Mouse (Mus musculus): ENCODE measurements at regions not wholly inside any gene's neighbourhood (a gene's known extent, or its start where the extent isn't known, plus 50 kb on each side); places are given as distances from the start of the nearest gene placed in this dataset.

DNA sequence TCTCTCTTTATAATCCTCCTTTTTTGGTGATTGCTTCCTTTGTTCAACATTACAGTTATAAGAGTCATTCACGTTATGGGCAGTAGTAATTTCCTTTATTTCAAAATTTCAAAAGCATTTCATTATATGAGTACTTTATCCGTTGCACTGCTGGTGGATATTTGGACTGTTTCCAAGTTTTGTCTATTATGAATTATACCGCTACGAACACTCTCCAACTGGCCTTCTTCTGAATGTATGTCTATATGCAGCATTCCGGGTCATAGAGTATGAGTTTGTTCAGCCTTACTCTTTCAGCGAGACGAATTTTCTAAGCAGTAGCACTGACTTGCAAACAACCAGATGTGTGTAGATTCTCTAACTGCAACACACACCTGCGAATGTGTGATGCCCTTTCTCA lies 57.8 kb downstream of the Dusp6 start:
- no peak for TF ChIP-seq CTCF (IDR thresholded peaks at IDR 0.05)
- no peak for TF ChIP-seq POLR2A (IDR thresholded peaks at IDR 0.05; ENCODE audit: insufficient read depth, low read depth, low read length)
- TF ChIP-seq EP300 (IDR thresholded peaks at IDR 0.05; ENCODE audit: insufficient read depth, low read depth, low read length), result no peak
